Mouse (Mus musculus) cerebellum, adult (tissue): ENCODE measurements at regions not wholly inside any gene's neighbourhood (a gene's known extent, or its start where the extent isn't known, plus 50 kb on each side); places are given as distances from the start of the nearest gene placed in this dataset.

ENCODE experiments used
- ATAC-seq: cut with Nextera tagmentation; 2 replicates; pipeline ENCODE4 v1.9.2; 2017; ENCODE audit warnings: mild to moderate bottlenecking, moderate library complexity, mixed read lengths; ENCODE audit not compliant: insufficient number of reproducible peaks, low FRiP score, low TSS enrichment

GRCm38 (mm10) chr7:63313096-63313495, 100.7 kb upstream of the Chrna7 start:
- no peak for ATAC-seq

- ATAC-seq, result peak; percentile 47; the same call in 1 of the 2 replicates
These were observed 107.2 kb upstream of the Chrna7 start for GRCm38 (mm10) chr7:63319594-63319993.

GRCm38 (mm10) chr7:63321171-63321570, 108.8 kb upstream of the Chrna7 start:
- no peak for ATAC-seq

- ATAC-seq, result peak; percentile 63
These were observed 109.8 kb upstream of the Chrna7 start for GRCm38 (mm10) chr7:63321951-63322710.

- peak; percentile 61; the same call in 1 of the 2 replicates for ATAC-seq
These were observed 109.4 kb upstream of the Otud7a start for GRCm38 (mm10) chr7:63335146-63335545.

- no peak for ATAC-seq
These were observed 108.5 kb upstream of the Otud7a start for GRCm38 (mm10) chr7:63336072-63336471.

- no peak for ATAC-seq
These were observed 102.8 kb upstream of the Otud7a start for GRCm38 (mm10) chr7:63341716-63342115.

- ATAC-seq, result no peak
These were observed 98.7 kb upstream of the Otud7a start for GRCm38 (mm10) chr7:63345671-63346392.

GRCm38 (mm10) chr7:63346393-63346730, 98.2 kb upstream of the Otud7a start:
- no peak for ATAC-seq
